Mouse (Mus musculus) layer of hippocampus, postnatal 25 days (tissue): Measurements from ENCODE around the gene Csnk1e. TPM values are rescaled to one million over a fixed set of nuclear protein-coding genes. Genes with fewer than 3 reads are reported as not detected.

Experiments
- DNase-seq, 2 experiments: peaks; one replicate each; pipeline ENCODE4 v3.0.0; 2022; ENCODE audit warnings: mixed read lengths in 2 of 2, low spot score in 1 of 2; ENCODE audit errors: extremely low spot score in 1 of 2
- total RNA-seq, 2 experiments: library from RNA; stranded (reverse); gene quantifications; 2 replicates each; pipeline ENCODE4 v1.2.3; 2021

Gene Csnk1e
- total RNA-seq, 2 experiments from 2014 or later: 110 to 121 TPM

GRCm38 (mm10) chr15:79400134-79400974 is 55.0 kb downstream of the Csnk1e start:
- no peak for DNase-seq

DNA sequence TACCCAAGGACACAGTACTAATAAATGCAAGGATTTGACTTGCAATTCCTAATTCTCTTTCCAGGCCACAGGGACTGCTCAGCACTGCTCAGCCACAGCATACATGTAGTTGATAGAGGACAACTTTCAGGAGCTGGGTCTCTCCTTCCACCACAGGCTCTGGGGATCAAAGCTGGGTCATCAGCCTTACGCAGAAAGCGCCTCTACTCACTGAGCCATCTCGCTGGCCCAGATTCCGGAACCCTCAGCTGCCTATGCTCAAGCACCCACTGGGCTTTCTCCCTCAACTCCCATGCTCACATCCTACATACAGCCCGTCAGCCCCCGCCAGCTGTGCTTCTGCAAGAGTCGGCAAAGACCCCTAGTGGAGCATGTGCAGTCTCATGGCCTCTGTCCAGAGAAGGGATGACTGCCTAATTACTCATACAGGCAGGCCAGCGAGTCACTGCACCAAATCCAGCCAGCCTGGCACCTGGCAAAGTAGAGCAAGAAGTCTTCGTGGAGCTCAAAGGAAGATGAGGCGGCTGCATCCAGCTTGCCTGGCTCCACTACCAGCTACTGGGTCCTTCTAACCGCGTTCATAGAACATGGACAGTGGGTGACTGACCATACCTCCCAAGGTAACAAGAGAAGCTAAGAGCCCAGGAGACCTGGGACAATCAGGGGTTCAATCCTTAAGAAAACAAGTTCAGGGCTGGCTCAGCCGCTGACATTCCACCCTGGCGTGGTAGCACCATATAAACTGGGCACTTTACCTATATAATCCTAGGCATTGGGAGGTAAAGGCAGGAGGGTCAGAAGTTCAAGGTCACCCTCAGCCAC is 55.9 kb downstream of the Csnk1e start:
- no peak for DNase-seq

DNA sequence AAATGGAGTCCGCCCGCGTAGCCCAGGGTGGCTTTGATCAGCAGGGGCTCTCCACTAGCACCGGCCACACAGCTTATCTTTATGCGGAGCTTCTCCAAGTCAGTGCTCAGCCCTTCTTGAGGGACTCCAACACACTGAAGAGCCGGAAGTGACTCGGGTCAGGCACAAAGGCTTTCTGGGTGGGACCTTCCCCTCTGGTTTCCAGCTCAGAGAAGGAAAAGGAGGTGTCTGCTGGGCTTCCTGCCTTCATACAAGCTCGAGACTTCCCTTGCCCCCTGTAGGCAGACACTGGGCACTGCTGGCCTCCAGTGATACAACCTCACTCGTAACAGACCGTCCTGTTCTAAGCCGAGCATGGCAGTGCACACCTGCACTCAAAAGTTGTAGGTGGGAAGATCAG is 58.6 kb downstream of the Csnk1e start:
- no peak for DNase-seq

DNA sequence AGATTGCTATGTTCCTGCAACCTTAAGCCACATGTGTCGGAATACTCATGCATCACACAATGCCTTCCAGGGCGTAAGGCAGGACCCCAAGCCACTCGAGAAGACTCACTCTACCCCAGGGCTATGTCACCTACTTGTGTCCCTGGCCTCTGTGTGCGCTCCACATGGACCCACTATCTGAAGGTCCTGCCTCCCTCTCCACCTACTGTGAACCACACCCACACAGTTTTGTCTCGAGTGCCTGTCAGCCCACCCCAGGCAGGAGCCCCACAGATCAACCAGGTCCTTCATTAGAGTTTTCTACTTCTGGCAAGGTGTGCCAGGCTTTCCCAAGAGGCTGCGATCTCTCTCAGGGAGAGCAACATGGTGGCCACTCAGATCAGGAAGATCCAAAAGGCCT is 60.1 kb downstream of the Csnk1e start:
- DNase-seq: no peak

DNA sequence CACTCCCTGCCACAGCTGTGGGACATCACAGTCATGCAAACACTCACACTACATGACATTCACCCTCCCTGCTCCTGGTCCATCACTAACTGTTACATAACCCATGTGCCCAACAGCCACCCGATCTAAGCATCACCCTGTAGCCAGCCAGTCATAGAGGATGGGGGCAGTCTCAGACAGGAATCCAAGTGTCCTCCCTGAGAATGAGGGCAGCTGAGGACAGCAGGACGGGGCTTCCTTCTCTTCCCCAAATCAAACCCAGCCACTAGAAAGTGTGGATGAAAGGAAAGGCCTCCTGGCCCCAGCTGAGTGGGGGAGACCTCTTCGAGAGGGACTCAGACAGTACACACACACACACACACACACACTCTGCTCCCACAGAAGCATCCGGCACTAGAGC is 60.5 kb downstream of the Csnk1e start:
- no peak for DNase-seq

DNA sequence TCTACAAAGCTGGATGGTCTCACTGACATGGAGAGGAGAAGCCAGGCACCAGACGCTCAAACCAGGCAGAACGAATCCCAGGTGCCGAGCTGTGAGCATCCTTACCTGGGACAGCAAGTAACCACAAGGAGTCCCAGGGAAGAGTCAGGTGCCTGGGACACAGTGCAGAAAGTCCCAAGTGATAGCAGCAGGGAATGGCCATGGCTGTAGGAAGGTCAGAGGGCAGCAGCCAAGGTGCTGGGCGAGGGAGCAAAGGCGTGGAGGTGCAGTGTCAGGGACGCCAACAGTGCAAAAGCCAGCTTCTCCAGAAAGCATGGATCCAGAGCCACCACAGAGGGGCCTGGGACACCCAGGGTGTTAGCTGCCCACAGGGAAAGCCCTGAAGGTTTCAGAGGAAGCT is 62.3 kb downstream of the Csnk1e start:
- no peak for DNase-seq

DNA sequence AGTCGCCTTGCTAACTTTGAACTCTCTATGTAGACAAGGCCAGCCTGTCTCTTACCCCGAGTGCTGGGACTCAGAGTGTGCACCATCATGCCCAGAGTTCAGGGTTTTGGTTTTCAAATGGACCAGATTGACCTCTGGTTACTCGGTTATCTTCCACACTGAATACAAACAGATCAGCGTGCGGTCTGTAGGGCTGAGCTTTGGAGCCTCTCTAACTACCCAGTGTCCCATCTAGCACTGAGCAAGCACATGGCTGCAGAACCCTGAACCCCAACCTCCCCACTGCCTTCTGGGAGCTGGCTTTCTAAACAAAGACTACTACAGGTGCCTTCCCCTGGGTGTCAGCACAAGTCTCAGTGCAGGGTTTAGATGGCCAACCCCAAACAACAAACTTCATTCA is 62.8 kb downstream of the Csnk1e start:
- DNase-seq: no peak

GRCm38 (mm10) chr15:79391447-79392093 is 63.8 kb downstream of the Csnk1e start:
- DNase-seq: no peak

- no peak for DNase-seq
Measured at GRCm38 (mm10) chr15:79390434-79390833, 64.9 kb downstream of the Csnk1e start.

DNA sequence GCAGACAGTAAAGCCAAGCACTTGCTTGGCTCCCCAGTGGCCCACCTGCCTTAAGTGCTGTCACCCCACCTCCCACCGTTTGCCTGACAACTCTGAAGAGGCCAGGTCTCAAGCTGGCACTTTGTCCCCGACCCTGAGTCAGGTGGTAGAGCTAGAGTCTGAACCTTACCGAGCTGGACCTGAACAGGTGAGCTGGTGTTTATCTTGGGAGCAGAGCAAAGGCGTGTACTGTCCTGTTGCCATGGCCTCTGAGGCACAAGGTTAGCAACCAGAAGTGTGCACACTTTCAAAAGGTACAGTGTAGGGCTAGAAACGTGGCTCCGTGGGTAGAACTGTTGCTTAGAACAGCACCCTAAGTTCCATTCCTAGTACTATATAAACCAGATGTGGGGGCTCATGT is 67.2 kb downstream of the Csnk1e start:
- DNase-seq: no peak

GRCm38 (mm10) chr15:79387611-79388010 is 67.8 kb downstream of the Csnk1e start:
- DNase-seq: no peak

DNA sequence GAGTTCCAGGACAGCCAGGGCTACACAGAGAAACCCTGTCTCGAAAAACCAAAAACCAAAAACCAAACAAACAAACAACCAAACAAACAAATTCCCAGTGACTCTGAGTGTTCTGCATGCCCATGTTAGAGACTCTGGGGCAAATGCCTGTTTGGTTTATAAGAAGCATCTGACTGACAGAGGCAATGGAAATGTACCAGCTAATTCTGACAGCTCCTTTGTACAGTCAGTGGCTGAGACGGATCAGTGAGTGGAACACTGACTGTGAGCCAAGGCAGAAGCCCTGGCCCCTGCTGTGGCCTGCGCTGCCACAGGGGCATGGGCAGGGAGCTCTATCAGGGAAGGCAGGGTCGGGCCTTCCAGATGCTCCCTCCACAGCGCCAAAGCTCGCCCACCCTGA is 68.3 kb downstream of the Csnk1e start:
- DNase-seq: no peak

GRCm38 (mm10) chr15:79381644-79382043 is 73.7 kb downstream of the Csnk1e start:
- no peak for DNase-seq

DNA sequence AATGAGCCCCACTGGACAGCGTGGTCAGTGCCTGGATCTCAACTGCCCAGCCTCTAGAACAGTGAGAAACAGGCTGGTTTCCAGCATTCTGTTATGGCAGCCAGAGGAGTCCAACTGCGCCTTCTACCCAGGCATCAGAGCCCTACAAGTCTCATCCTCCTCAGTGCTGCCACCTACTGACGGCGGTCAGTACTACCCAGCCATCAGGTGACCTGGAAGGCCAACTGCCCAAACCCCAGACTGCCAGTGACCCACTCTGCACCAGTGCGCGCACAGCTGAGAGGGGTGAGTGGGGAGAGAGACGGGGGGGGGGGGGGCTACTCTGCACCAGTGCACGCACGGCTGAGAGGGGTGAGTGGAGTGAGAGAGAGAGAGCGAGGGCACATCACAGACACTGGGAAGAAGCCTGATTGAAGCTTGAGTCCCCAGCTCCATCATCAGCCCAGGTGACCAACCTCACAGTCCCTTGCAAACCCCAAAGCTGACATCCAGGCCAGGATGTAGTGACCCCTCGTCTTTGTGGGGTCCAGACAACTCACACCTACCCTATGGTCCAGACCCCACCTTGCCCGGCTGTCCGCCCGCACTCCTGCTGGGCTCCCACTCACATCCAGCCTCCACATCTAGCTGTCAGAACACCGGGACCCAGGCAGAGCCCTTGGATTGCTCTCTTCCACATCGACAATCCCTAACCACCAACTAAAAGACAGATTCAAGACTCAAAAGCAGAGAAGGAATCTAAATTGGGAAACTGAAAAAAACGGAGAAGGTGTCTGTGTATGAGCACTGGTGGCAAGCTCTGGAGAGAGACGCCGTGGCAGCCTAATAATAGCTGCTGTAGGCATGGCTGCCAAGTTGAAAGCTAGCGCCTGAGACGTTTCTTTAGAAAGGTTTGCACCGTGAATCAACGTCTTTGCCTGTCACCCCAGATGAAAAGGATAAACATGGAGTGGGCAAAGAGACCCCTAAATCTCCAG is 74.6 kb downstream of the Csnk1e start:
- peak; percentile 46 to 71 for DNase-seq

DNA sequence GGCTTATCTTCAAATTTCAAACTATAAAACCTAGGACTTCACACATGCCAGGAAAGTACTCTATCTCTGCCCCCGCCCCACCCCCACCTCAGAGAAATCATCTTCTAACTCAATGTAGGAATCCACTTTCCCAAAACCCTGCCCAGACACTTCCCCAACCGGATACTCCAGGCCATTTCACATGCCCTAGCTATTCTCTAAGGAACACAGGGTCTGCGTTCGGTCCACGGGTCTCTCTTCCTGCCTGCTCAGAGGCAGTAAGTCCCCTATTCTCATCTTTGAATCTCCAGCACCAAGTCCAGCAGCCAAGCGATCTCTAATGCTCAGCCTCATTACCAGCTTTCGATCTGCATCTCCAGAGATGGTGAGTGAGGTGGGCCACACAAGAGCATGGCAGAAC is 75.7 kb downstream of the Csnk1e start:
- DNase-seq: no peak

DNA sequence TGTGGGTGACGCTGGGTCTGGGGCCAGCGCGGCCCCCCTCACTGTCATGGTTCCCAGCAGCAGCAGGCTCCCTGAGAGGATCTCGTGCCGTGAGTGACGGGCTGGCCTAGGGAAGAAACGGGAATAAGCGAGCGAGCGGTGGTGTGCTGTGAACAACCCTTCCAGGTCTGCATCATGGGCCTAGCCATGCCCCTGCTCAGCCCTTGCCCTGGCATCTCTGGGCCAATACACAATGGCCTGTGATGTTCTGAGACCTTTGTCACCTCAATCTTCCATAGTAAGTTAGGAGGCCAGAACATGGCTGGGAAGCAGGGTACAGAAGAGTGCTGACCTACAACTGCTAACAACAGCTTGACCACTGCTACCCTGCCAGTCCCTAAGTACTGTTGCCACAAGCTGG is 76.8 kb downstream of the Csnk1e start:
- DNase-seq: no peak

DNA sequence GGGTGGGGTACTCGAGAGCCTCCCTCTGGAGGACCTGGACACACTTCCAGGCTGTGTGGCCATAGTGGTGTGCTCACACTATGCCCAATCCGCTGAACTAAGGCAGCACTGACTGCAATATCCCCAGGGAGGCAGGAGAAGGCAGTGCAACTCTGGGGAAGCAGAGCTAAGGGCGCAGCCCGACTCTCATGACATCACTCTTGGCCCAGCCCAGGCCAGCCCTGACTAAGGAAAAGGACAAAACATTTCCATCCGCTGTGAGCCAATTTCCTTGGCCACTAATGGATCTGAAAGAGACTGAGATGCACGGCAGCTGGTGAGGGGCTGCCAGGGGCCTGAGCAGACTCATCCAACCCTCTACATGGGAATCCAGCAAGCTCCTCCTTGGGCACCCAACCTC is 77.7 kb downstream of the Csnk1e start:
- peak in 1 of 2 experiments; percentile 35 for DNase-seq

GRCm38 (mm10) chr15:79374760-79375159 is 80.6 kb downstream of the Csnk1e start:
- no peak for DNase-seq

DNA sequence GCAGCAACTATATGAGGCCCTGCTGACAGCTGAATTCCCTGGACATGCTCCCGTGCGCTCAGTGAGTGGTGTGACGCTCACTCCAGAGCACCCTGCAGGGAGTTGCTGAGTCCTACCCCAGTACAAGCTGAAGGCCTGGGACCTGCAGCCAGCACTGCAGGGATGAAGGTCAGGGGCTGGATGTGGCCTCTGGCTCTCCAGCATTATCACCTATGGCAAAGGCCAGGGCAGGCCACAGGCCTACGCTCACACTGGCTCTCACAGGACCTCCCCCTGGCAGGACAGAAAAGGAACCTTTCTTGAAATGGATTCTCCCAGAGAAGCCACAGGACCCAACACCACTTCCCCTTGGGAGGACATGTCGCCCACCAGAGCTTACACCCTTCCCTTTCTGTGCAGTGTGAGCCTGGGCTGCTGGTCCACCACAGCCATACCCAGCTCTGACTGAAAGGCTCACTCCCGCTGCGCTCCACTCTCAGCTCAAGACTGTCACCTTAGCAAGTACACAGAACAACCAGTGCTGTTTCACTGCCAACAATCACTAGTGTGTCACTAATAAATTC is 85.0 kb downstream of the Csnk1e start:
- no peak for DNase-seq
